Mouse (Mus musculus) lung, adult 10 weeks (tissue): Measurements from ENCODE around the gene Htatsf1. TPM values are rescaled to one million over a fixed set of nuclear protein-coding genes. Genes with fewer than 3 reads are reported as not detected.

Experiments
- polyA plus RNA-seq: library from polyadenylated mRNA; stranded (reverse); fragments of 350-450 nt; fragmentation: Illumina TruSeq; extraction: RNeasy Lipid Tissue Mini Kit (QIAGEN cat#74804); gene quantifications from one replicate; pipeline ENCODE4 v1.2.3, GENCODE M21; 2014; ENCODE audit warnings: low read depth, low replicate concordance; ENCODE audit not compliant: insufficient read depth

The Htatsf1 gene
- 24.2 TPM for polyA plus RNA-seq

GRCm38 (mm10) chrX:57053174-57053992, at the start of gene Htatsf1:
TSS of gene Htatsf1 (plus strand) at chrX:57053583.

GRCm38 (mm10) chrX:57042774-57043173, 10.6 kb upstream of the Htatsf1 start, which contains the start of gene Brs3:
TSS of gene Brs3 (plus strand) at chrX:57043074.

GRCm38 (mm10) chrX:57087806-57088205, 34.4 kb downstream of the Htatsf1 start, which contains the start of gene Vgll1:
TSS of gene Vgll1 (plus strand) at chrX:57088106.

Other genes starting within 250 kb of the Htatsf1 start
- 0.38 TPM for gene Map7d3, start 231.3 kb upstream of the Htatsf1 start, polyA plus RNA-seq
- gene Adgrg4, start 183.4 kb upstream of the Htatsf1 start, polyA plus RNA-seq, result not detected
- not detected for gene Brs3, start 10.5 kb upstream of the Htatsf1 start, polyA plus RNA-seq
- gene Vgll1, start 34.5 kb downstream of the Htatsf1 start, polyA plus RNA-seq, result not detected
- 0.32 TPM for gene Cd40lg, start 158.6 kb downstream of the Htatsf1 start, polyA plus RNA-seq